Mouse (Mus musculus) liver, embryonic 12.5 days (tissue): ENCODE results near the gene Dusp6. TPM values are rescaled to one million over a fixed set of nuclear protein-coding genes. Genes with fewer than 3 reads are reported as not detected.
A peak's percentile ranks its signal among the peaks of the same experiment; 100 is the strongest.

Experiments used
- ATAC-seq: fragments of 200-750 bp; cut with Nextera tagmentation; 2 replicates; pipeline ENCODE4 v1.8.0; 2017; ENCODE audit warnings: moderate number of reproducible peaks, mild to moderate bottlenecking, moderate library complexity
- H3K27ac ChIP-seq: fragments of 300-500 bp; sonication (generic); 2 replicates; pipeline ENCODE4 v1.5.1; 2016; ENCODE audit warnings: mild to moderate bottlenecking
- H3K27me3 ChIP-seq: fragments of 300-500 bp; sonication (generic); replicated peaks from 2 replicates; pipeline ENCODE4 v1.6.1; 2016; ENCODE audit warnings: mild to moderate bottlenecking, moderate library complexity
- H3K36me3 ChIP-seq: fragments of 300-500 bp; sonication (generic); 2 replicates; pipeline ENCODE4 v1.6.1; 2016; ENCODE audit warnings: mild to moderate bottlenecking, moderate library complexity
- H3K4me1 ChIP-seq: fragments of 300-500 bp; sonication (generic); 2 replicates; pipeline ENCODE4 v1.6.1; 2016
- H3K4me2 ChIP-seq: fragments of 300-500 bp; sonication (generic); 2 replicates; pipeline ENCODE4 v1.6.1; 2016; ENCODE audit warnings: mild to moderate bottlenecking, moderate library complexity
- H3K4me3 ChIP-seq: fragments of 300-500 bp; sonication (generic); 2 replicates; pipeline ENCODE4 v1.5.1; 2016; ENCODE audit warnings: mild to moderate bottlenecking, moderate library complexity
- H3K9ac ChIP-seq: fragments of 300-500 bp; sonication (generic); 2 replicates; pipeline ENCODE4 v1.6.1; 2016; ENCODE audit warnings: mild to moderate bottlenecking, moderate library complexity
- H3K9me3 ChIP-seq: fragments of 300-500 bp; sonication (generic); replicated peaks from 2 replicates; pipeline ENCODE4 v1.6.1; 2016; ENCODE audit warnings: mild to moderate bottlenecking, moderate library complexity
- WGBS: fragments of 180-500 bp; shearing (Covaris S2); methylation state at CpG from one replicate; pipeline ENCODE4 v1.1.7; 2016; ENCODE audit not compliant: insufficient replicate concordance; 5-methylcytosine and 5-hydroxymethylcytosine counted together
- polyA plus RNA-seq: library from polyadenylated mRNA; unstranded; fragments of >200 nt; fragmentation: Nextera tagmentation; extraction: Ambion mirVana; gene quantifications from 2 replicates; pipeline ENCODE4 v1.2.1, GENCODE M21; 2016

Dusp6 gene
- polyA plus RNA-seq, 1 experiment from 2014 or later = 17.9 TPM

GRCm38 (mm10) chr10:99285759-99286158 lies 22.7 kb downstream of the Dusp6 start:
- WGBS = 36% methylated on average over 8 of the region's 8 CpGs
- Histone ChIP-seq H3K27ac (no peak overlapping the region), H3K4me1 (peaks cover 14% of the 10 kb centered on the region), H3K27me3 (no peaks in the 10 kb centered on the region; the same call in 1 of the 2 replicates), H3K4me2 (no peak overlapping the region), H3K36me3 (no peaks in the 10 kb centered on the region), H3K9me3 (no peaks in the 10 kb centered on the region), H3K4me3 (no peak overlapping the region), H3K9ac (no peak overlapping the region)
- no peak for ATAC-seq

GRCm38 (mm10) chr10:99286213-99286612 lies 23.2 kb downstream of the Dusp6 start:
- 50% methylated on average over 7 of the region's 7 CpGs for WGBS
- no peak overlapping the region for H3K27ac ChIP-seq
- H3K27me3 ChIP-seq = no peaks in the 10 kb centered on the region; the same call in 1 of the 2 replicates
- no peaks in the 10 kb centered on the region for H3K36me3 ChIP-seq
- no peaks in the 10 kb centered on the region for H3K9me3 ChIP-seq
- H3K9ac ChIP-seq = no peak overlapping the region
- ATAC-seq = no peak
- no peak overlapping the region for H3K4me3 ChIP-seq
- H3K4me2 ChIP-seq = no peak overlapping the region
- H3K4me1 ChIP-seq = peaks cover 14% of the 10 kb centered on the region

- WGBS = 15% methylated on average over 17 of the region's 17 CpGs
- no peaks in the 10 kb centered on the region; the same call in 1 of the 2 replicates for H3K27me3 ChIP-seq
- H3K36me3 ChIP-seq = no peaks in the 10 kb centered on the region
- H3K4me1 ChIP-seq = peaks cover 14% of the 10 kb centered on the region
- no peak overlapping the region for H3K27ac ChIP-seq
- no peak for ATAC-seq
- H3K9ac ChIP-seq = no peak overlapping the region
- H3K9me3 ChIP-seq = no peaks in the 10 kb centered on the region
- peak overlapping the region; percentile 41 for H3K4me2 ChIP-seq
- H3K4me3 ChIP-seq = no peak overlapping the region
Observed at GRCm38 (mm10) chr10:99286787-99287186, 23.8 kb downstream of the Dusp6 start.

- 29% methylated on average over 6 of the region's 6 CpGs for WGBS
- Histone ChIP-seq H3K9me3 (no peaks in the 10 kb centered on the region), H3K36me3 (no peaks in the 10 kb centered on the region), H3K27ac (no peak overlapping the region), H3K9ac (no peak overlapping the region), H3K4me3 (no peak overlapping the region), H3K27me3 (no peaks in the 10 kb centered on the region; the same call in 1 of the 2 replicates), H3K4me2 (peak overlapping the region; percentile 41), H3K4me1 (peaks cover 14% of the 10 kb centered on the region)
- no peak for ATAC-seq
Observed at GRCm38 (mm10) chr10:99287206-99287605, 24.2 kb downstream of the Dusp6 start.

- WGBS = 63% methylated on average over 5 of the region's 5 CpGs
- Histone ChIP-seq H3K4me2 (no peak overlapping the region), H3K27ac (no peak overlapping the region), H3K9me3 (no peaks in the 10 kb centered on the region), H3K4me1 (peaks cover 14% of the 10 kb centered on the region), H3K36me3 (no peaks in the 10 kb centered on the region), H3K4me3 (no peak overlapping the region), H3K27me3 (no peaks in the 10 kb centered on the region; the same call in 1 of the 2 replicates), H3K9ac (no peak overlapping the region)
- ATAC-seq = no peak
Observed at GRCm38 (mm10) chr10:99289176-99289575, 26.1 kb downstream of the Dusp6 start.

- Histone ChIP-seq H3K4me3 (no peak overlapping the region), H3K36me3 (no peaks in the 10 kb centered on the region), H3K9me3 (no peaks in the 10 kb centered on the region), H3K4me2 (no peak overlapping the region), H3K4me1 (no peaks in the 10 kb centered on the region), H3K9ac (no peak overlapping the region), H3K27ac (no peak overlapping the region), H3K27me3 (no peaks in the 10 kb centered on the region)
- 64% methylated on average over 3 of the region's 3 CpGs for WGBS
- no peak for ATAC-seq
Observed at GRCm38 (mm10) chr10:99293111-99293640, 30.1 kb downstream of the Dusp6 start.

- no peaks in the 10 kb centered on the region for H3K36me3 ChIP-seq
- H3K9ac ChIP-seq = no peak overlapping the region
- H3K4me1 ChIP-seq = no peaks in the 10 kb centered on the region
- H3K27me3 ChIP-seq = no peaks in the 10 kb centered on the region
- ATAC-seq = no peak
- WGBS = 66% methylated on average over 3 of the region's 3 CpGs
- no peaks in the 10 kb centered on the region for H3K9me3 ChIP-seq
- H3K27ac ChIP-seq = no peak overlapping the region
- H3K4me3 ChIP-seq = no peak overlapping the region
- H3K4me2 ChIP-seq = no peak overlapping the region
Observed at GRCm38 (mm10) chr10:99297721-99298120, 34.7 kb downstream of the Dusp6 start.

- H3K4me1 ChIP-seq = no peaks in the 10 kb centered on the region
- H3K36me3 ChIP-seq = no peaks in the 10 kb centered on the region
- H3K4me2 ChIP-seq = no peak overlapping the region
- WGBS = 49% methylated on average over 18 of the region's 18 CpGs
- H3K9ac ChIP-seq = no peak overlapping the region
- H3K9me3 ChIP-seq = no peaks in the 10 kb centered on the region
- no peaks in the 10 kb centered on the region for H3K27me3 ChIP-seq
- no peak for ATAC-seq
- H3K4me3 ChIP-seq = no peak overlapping the region
- H3K27ac ChIP-seq = no peak overlapping the region
Observed at GRCm38 (mm10) chr10:99298328-99299295, 35.6 kb downstream of the Dusp6 start.

GRCm38 (mm10) chr10:99299303-99299702 lies 36.3 kb downstream of the Dusp6 start:
- H3K4me3 ChIP-seq = no peak overlapping the region
- H3K4me2 ChIP-seq = no peak overlapping the region
- no peaks in the 10 kb centered on the region for H3K36me3 ChIP-seq
- ATAC-seq = no peak
- H3K9ac ChIP-seq = no peak overlapping the region
- H3K27me3 ChIP-seq = no peaks in the 10 kb centered on the region
- no peak overlapping the region for H3K27ac ChIP-seq
- no peaks in the 10 kb centered on the region for H3K4me1 ChIP-seq
- 60% methylated on average over 9 of the region's 9 CpGs for WGBS
- H3K9me3 ChIP-seq = no peaks in the 10 kb centered on the region

- Histone ChIP-seq H3K27ac (no peak overlapping the region), H3K4me2 (no peak overlapping the region)
Observed at GRCm38 (mm10) chr10:99302051-99302450, 39.0 kb downstream of the Dusp6 start.

GRCm38 (mm10) chr10:99308837-99309236 lies 45.8 kb downstream of the Dusp6 start:
- ATAC-seq = no peak

More at GRCm38 (mm10) chr10:99302051-99302450, 39.0 kb downstream of the Dusp6 start:
- no peak for ATAC-seq
- Histone ChIP-seq H3K4me1 (no peaks in the 10 kb centered on the region), H3K9me3 (no peaks in the 10 kb centered on the region), H3K4me3 (no peak overlapping the region), H3K27me3 (no peaks in the 10 kb centered on the region), H3K36me3 (no peaks in the 10 kb centered on the region), H3K9ac (no peak overlapping the region)
- 30% methylated on average over 4 of the region's 4 CpGs for WGBS

GRCm38 (mm10) chr10:99309617-99310016 lies 46.6 kb downstream of the Dusp6 start:
- H3K9ac ChIP-seq = no peak overlapping the region
- H3K27me3 ChIP-seq = no peaks in the 10 kb centered on the region
- 0 out of 2 replicates have a peak, but pooled peaks cover 3% of the 10 kb centered on the region for H3K4me1 ChIP-seq
- WGBS = 71% methylated on average over 9 of the region's 9 CpGs
- H3K9me3 ChIP-seq = no peaks in the 10 kb centered on the region
- no peak overlapping the region for H3K27ac ChIP-seq
- H3K4me2 ChIP-seq = no peak overlapping the region
- no peak for ATAC-seq
- no peaks in the 10 kb centered on the region for H3K36me3 ChIP-seq
- H3K4me3 ChIP-seq = no peak overlapping the region

More at GRCm38 (mm10) chr10:99308837-99309236, 45.8 kb downstream of the Dusp6 start:
- Histone ChIP-seq H3K9me3 (no peaks in the 10 kb centered on the region), H3K4me1 (0 out of 2 replicates have a peak, but pooled peaks cover 3% of the 10 kb centered on the region), H3K9ac (no peak overlapping the region), H3K4me3 (no peak overlapping the region), H3K27me3 (no peaks in the 10 kb centered on the region), H3K36me3 (no peaks in the 10 kb centered on the region), H3K27ac (no peak overlapping the region), H3K4me2 (no peak overlapping the region)
- 79% methylated on average over 4 of the region's 4 CpGs for WGBS
